Mouse (Mus musculus): ENCODE results near the gene BC005537. TPM values are rescaled to one million over a fixed set of nuclear protein-coding genes. Genes with fewer than 3 reads are reported as not detected.
"Not testable (repeated sequence)": the region's sequence is repeated elsewhere in the genome, so short reads cannot be mapped to it uniquely, and the experiment has no call there.

BC005537 gene
- total RNA-seq, 1 experiment = 37.9 TPM

- Histone ChIP-seq H3K9me3 (ENCODE audit: control insufficient read depth, insufficient read depth, low read depth, low read length) (no peaks in the 10 kb centered on the region), H3K27ac (ENCODE audit: insufficient read depth, low read depth, low read length, poor library complexity, severe bottlenecking) (no peak overlapping the region; the same call in 1 of the 2 replicates), H3K36me3 (ENCODE audit: control insufficient read depth, insufficient read depth, low read length, poor library complexity, severe bottlenecking) (peaks cover 22% of the 10 kb centered on the region), H3K4me3 (ENCODE audit: insufficient read depth in 1 of 2, low read depth in 1 of 2, low read length in 2 of 2, poor library complexity in 1 of 2, severe bottlenecking in 1 of 2) (peak overlapping the region; percentile 85), H3K4me1 (ENCODE audit: control insufficient read depth in 2 of 2, insufficient read depth in 2 of 2, low read length in 2 of 2, poor library complexity in 1 of 2) (peaks cover 2 to 10% of the 10 kb centered on the region in 2 experiments; a peak in 2 of 4 replicates), H3K9ac (ENCODE audit: insufficient read depth, low read depth, low read length, poor library complexity, severe bottlenecking) (peak overlapping the region; percentile 82; the same call in 1 of the 2 replicates)
- TF ChIP-seq ZNF384 (IDR thresholded peaks at IDR 0.05; ENCODE audit: low read depth, low read length) = no peak
- no peak for TF ChIP-seq MAFK (IDR thresholded peaks at IDR 0.05; ENCODE audit: insufficient read depth, low read depth, low read length)
- no peak for TF ChIP-seq ZC3H11A (IDR thresholded peaks at IDR 0.05; ENCODE audit: borderline replicate concordance, low read depth, low read length)
- in situ Hi-C loops (cut with MboI; ENCODE audit: low sequenced_read_pairs in 2 of 2, unreplicated experiment in 2 of 2) = no loop called here
- no peak for DNase-seq (ENCODE audit: low read depth, low spot score)
Measured at GRCm38 (mm10) chr13:24760351-24760870, 41.0 kb upstream of the BC005537 start.

GRCm38 (mm10) chr13:24761083-24761402, 40.4 kb upstream of the BC005537 start:
- H3K4me3 ChIP-seq (ENCODE audit: insufficient read depth in 1 of 2, low read depth in 1 of 2, low read length in 2 of 2, poor library complexity in 1 of 2, severe bottlenecking in 1 of 2) = peak overlapping the region; percentile 85
- no peak for DNase-seq (ENCODE audit: low read depth, low spot score)
- H3K9ac ChIP-seq (ENCODE audit: insufficient read depth, low read depth, low read length, poor library complexity, severe bottlenecking) = peak overlapping the region; percentile 82
- H3K27ac ChIP-seq (ENCODE audit: insufficient read depth, low read depth, low read length, poor library complexity, severe bottlenecking) = peak overlapping the region; percentile 97; the same call in 1 of the 2 replicates
- H3K4me1 ChIP-seq (ENCODE audit: control insufficient read depth in 2 of 2, insufficient read depth in 2 of 2, low read length in 2 of 2, poor library complexity in 1 of 2) = peaks cover 2 to 10% of the 10 kb centered on the region in 2 experiments; a peak in 2 of 4 replicates
- in situ Hi-C loops (cut with MboI; ENCODE audit: low sequenced_read_pairs in 2 of 2, unreplicated experiment in 2 of 2) = no loop called here
- no peaks in the 10 kb centered on the region for H3K9me3 ChIP-seq (ENCODE audit: control insufficient read depth, insufficient read depth, low read depth, low read length)
- H3K36me3 ChIP-seq (ENCODE audit: control insufficient read depth, insufficient read depth, low read length, poor library complexity, severe bottlenecking) = peaks cover 16% of the 10 kb centered on the region
- TF ChIP-seq MAFK (IDR thresholded peaks at IDR 0.05; ENCODE audit: insufficient read depth, low read depth, low read length) (no peak), ZNF384 (IDR thresholded peaks at IDR 0.05; ENCODE audit: low read depth, low read length) (no peak), HCFC1 (IDR thresholded peaks at IDR 0.05; ENCODE audit: borderline replicate concordance, insufficient read depth, low read length) (no peak), ZC3H11A (IDR thresholded peaks at IDR 0.05; ENCODE audit: borderline replicate concordance, low read depth, low read length) (no peak), CHD2 (IDR thresholded peaks at IDR 0.05; ENCODE audit: low read depth, low read length) (no peak)

GRCm38 (mm10) chr13:24761403-24762227, 39.8 kb upstream of the BC005537 start, which contains the start of gene Gmnn:
TSS of gene Gmnn (minus strand) at chr13:24761923.
- in situ Hi-C loops (cut with MboI; ENCODE audit: low sequenced_read_pairs in 2 of 2, unreplicated experiment in 2 of 2) = no loop called here
- Histone ChIP-seq H3K4me1 (ENCODE audit: control insufficient read depth in 2 of 2, insufficient read depth in 2 of 2, low read length in 2 of 2, poor library complexity in 1 of 2) (peaks cover 2 to 10% of the 10 kb centered on the region in 2 experiments; a peak in 2 of 4 replicates), H3K9ac (ENCODE audit: insufficient read depth, low read depth, low read length, poor library complexity, severe bottlenecking) (peak within 1 kb of the TSS; percentile 95), H3K27ac (ENCODE audit: insufficient read depth, low read depth, low read length, poor library complexity, severe bottlenecking) (peak within 1 kb of the TSS; percentile 97), H3K4me3 (ENCODE audit: insufficient read depth in 1 of 2, low read depth in 1 of 2, low read length in 2 of 2, poor library complexity in 1 of 2, severe bottlenecking in 1 of 2) (peak within 1 kb of the TSS; percentile 85), H3K9me3 (ENCODE audit: control insufficient read depth, insufficient read depth, low read depth, low read length) (no peaks in the 10 kb centered on the region), H3K36me3 (ENCODE audit: control insufficient read depth, insufficient read depth, low read length, poor library complexity, severe bottlenecking) (peaks cover 16% of the 10 kb centered on the region)
- TF ChIP-seq MAFK (IDR thresholded peaks at IDR 0.05; ENCODE audit: insufficient read depth, low read depth, low read length) (no peak), HCFC1 (IDR thresholded peaks at IDR 0.05; ENCODE audit: borderline replicate concordance, insufficient read depth, low read length) (peak; percentile 17; the same call in 1 of the 2 replicates)
- peak; percentile 85 for DNase-seq (ENCODE audit: low read depth, low spot score)

- peak overlapping the region; percentile 68; the same call in 1 of the 2 replicates for H3K9ac ChIP-seq (ENCODE audit: insufficient read depth, low read depth, low read length, poor library complexity, severe bottlenecking)
- in situ Hi-C loops (cut with MboI; ENCODE audit: low sequenced_read_pairs in 2 of 2, unreplicated experiment in 2 of 2) = no loop called here
- peaks cover 16% of the 10 kb centered on the region for H3K36me3 ChIP-seq (ENCODE audit: control insufficient read depth, insufficient read depth, low read length, poor library complexity, severe bottlenecking)
- no peaks in the 10 kb centered on the region for H3K9me3 ChIP-seq (ENCODE audit: control insufficient read depth, insufficient read depth, low read depth, low read length)
- H3K27ac ChIP-seq (ENCODE audit: insufficient read depth, low read depth, low read length, poor library complexity, severe bottlenecking) = peak overlapping the region; percentile 3; the same call in 1 of the 2 replicates
- H3K4me1 ChIP-seq (ENCODE audit: control insufficient read depth in 2 of 2, insufficient read depth in 2 of 2, low read length in 2 of 2, poor library complexity in 1 of 2) = peaks cover 2 to 10% of the 10 kb centered on the region in 2 experiments; a peak in 2 of 4 replicates
- DNase-seq (ENCODE audit: low read depth, low spot score) = no peak
- peak overlapping the region; percentile 85 for H3K4me3 ChIP-seq (ENCODE audit: insufficient read depth in 1 of 2, low read depth in 1 of 2, low read length in 2 of 2, poor library complexity in 1 of 2, severe bottlenecking in 1 of 2)
- TF ChIP-seq ZNF384 (IDR thresholded peaks at IDR 0.05; ENCODE audit: low read depth, low read length) (no peak), ZC3H11A (IDR thresholded peaks at IDR 0.05; ENCODE audit: borderline replicate concordance, low read depth, low read length) (no peak), MAFK (IDR thresholded peaks at IDR 0.05; ENCODE audit: insufficient read depth, low read depth, low read length) (no peak), HCFC1 (IDR thresholded peaks at IDR 0.05; ENCODE audit: borderline replicate concordance, insufficient read depth, low read length) (no peak), CHD2 (IDR thresholded peaks at IDR 0.05; ENCODE audit: low read depth, low read length) (no peak)
Measured at GRCm38 (mm10) chr13:24762254-24762653, 39.2 kb upstream of the BC005537 start.

GRCm38 (mm10) chr13:24767809-24768208, 33.6 kb upstream of the BC005537 start:
- H3K9me3 ChIP-seq (ENCODE audit: control insufficient read depth, insufficient read depth, low read depth, low read length); H3K36me3 ChIP-seq (ENCODE audit: control insufficient read depth, insufficient read depth, low read length, poor library complexity, severe bottlenecking); H3K4me1 ChIP-seq (ENCODE audit: control insufficient read depth in 2 of 2, insufficient read depth in 2 of 2, low read length in 2 of 2, poor library complexity in 1 of 2); H3K9ac ChIP-seq (ENCODE audit: insufficient read depth, low read depth, low read length, poor library complexity, severe bottlenecking); H3K27ac ChIP-seq (ENCODE audit: insufficient read depth, low read depth, low read length, poor library complexity, severe bottlenecking); in situ Hi-C loops (cut with MboI; ENCODE audit: low sequenced_read_pairs in 2 of 2, unreplicated experiment in 2 of 2); DNase-seq (ENCODE audit: low read depth, low spot score); H3K4me3 ChIP-seq (ENCODE audit: insufficient read depth in 1 of 2, low read depth in 1 of 2, low read length in 2 of 2, poor library complexity in 1 of 2, severe bottlenecking in 1 of 2): not testable (repeated sequence)

- in situ Hi-C loops (cut with MboI; ENCODE audit: low sequenced_read_pairs in 2 of 2, unreplicated experiment in 2 of 2); H3K36me3 ChIP-seq (ENCODE audit: control insufficient read depth, insufficient read depth, low read length, poor library complexity, severe bottlenecking); H3K9ac ChIP-seq (ENCODE audit: insufficient read depth, low read depth, low read length, poor library complexity, severe bottlenecking); H3K4me3 ChIP-seq (ENCODE audit: insufficient read depth in 1 of 2, low read depth in 1 of 2, low read length in 2 of 2, poor library complexity in 1 of 2, severe bottlenecking in 1 of 2); H3K9me3 ChIP-seq (ENCODE audit: control insufficient read depth, insufficient read depth, low read depth, low read length); H3K4me1 ChIP-seq (ENCODE audit: control insufficient read depth in 2 of 2, insufficient read depth in 2 of 2, low read length in 2 of 2, poor library complexity in 1 of 2); H3K27ac ChIP-seq (ENCODE audit: insufficient read depth, low read depth, low read length, poor library complexity, severe bottlenecking); DNase-seq (ENCODE audit: low read depth, low spot score): not testable (repeated sequence)
Measured at GRCm38 (mm10) chr13:24771482-24771881, 30.0 kb upstream of the BC005537 start.

Data from ES-E14 (cell line).